Mouse (Mus musculus) T-helper 1 cell (primary cell): ENCODE measurements around the gene Smg9.

Experiments
- in situ Hi-C: fragments of 300-600 bp; cut with MboI, MseI; formaldehyde crosslinking; loops from one replicate; pipeline ENCODE4 v1.15.1; 2025; ENCODE audit warnings: high pct_unique_total_duplicates

The Smg9 gene

DNA sequence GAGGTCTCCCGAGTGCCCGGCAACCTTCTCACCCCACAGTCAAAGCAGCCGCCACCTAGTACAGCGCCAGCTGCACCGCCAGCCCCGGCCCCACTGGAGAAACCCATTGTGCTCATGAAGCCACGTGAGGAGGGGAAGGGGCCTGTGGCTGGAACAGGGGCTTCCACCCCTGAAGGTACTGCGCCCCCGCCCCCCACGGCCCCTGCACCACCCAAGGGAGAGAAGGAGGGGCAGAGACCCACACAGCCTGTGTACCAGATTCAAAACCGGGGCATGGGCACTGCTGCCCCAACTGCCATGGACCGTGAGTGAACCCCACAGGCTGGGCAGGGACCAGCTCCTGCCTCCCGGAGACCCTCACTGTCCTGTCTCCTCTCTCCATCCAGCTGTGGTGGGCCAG is 6.2 kb downstream of the Smg9 start:
- in situ Hi-C loops = loop anchor here (10.0 kb wide), 1 partner anchor 499 kb away; the partner anchor contains the start of gene Arhgef1

DNA sequence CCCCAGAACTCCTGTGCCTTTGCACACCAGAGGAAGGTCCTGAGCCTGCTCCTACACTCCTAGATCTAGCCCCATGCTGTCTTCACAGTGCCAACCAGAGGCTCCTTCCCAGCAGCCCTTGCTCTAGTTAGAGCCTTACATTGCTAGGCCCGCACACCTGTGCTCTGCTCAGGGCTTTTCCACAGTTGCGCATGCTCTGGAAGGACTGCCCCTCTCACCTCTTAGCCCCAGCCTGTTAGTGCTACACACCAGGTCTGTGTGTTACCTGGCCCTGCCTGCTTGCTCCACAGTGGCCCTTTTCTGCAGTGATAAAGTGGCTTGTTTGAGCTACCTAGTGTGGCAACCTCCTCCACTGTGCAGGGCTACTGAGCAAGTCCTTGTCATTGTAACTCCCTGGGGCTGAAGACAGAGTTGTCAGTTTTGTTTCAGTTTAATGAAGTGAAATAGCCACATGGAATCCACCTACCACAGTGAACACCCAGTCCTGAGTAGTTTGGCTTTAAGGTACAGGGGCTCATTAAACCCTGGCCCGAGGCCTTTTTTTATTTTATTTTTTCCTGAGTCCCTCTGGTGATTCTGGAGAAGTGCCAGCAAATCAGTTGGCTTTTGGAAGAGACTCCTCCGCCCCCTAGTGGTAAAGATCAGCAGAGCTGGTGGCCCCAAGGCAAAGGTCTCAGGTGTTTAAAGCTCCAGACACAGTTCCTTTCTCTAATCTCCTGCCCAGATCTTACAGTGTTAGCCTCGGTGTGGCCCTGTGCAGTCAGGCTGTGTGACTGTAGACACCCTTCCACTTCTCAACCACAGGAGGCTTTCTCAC is 7.3 kb downstream of the Smg9 start:
- in situ Hi-C loops = loop anchor here (10.0 kb wide), 1 partner anchor 498 kb away; the partner anchor contains the start of gene Arhgef1

DNA sequence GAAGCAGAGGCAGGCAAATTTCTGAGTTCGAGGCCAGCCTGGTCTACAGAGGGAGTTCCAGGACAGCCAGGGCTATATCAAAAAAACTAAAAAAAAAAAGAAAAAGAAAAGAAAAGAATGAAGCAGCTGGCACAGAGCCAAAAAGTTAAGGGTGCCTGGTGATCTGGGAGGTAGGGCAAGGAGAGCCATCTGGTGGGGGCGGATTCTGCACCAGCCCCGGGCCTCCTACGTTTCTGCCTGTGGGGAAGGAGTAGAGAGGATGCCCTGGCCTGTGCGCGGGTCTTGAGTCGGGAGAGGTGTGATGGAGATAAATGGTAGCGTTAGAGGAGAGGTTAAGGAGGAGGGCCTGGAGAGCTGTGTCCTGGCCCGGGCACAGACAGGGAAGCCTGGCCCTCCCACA is 8.8 kb downstream of the Smg9 start:
- in situ Hi-C loops = loop anchor here (10.0 kb wide), 1 partner anchor 497 kb away; the partner anchor contains the start of gene Arhgef1

DNA sequence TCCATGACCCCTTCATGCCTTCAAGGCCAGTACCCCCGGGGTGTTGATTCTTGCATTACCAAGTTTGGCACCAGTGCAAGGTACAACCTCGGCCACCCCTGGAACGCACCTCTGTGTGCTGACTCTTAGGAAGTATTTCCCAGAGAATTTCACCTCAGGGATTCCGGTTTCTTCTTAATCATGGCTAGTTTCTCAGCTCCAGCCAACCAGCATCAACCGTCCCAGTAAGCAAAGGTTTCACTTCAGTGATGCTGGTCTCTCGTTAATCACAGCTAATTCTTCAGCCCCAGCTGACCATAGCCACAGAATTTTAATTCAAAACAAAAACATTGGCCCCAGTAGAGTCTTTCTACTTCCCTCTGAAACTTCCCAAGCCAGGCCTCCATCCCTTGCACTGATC is 10.7 kb downstream of the Smg9 start:
- in situ Hi-C loops = no loop called here

DNA sequence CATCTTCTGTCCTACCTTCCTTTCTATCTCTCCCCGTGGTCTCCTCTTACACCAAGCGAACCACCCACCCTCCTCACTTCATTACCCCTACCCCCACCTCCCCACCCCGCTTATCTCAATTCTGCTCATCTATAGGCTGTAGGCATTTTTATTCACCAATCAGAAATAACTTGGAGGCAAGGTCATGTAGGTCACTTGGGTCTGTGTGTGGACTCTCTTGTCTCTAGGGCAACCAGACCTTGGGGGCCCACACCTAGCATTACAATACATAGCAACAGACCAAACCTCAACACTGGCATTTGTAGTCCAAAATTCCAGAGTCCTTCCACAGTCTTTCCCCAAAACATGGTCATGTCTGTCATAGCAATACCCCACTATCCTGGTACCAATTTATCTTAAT is 11.4 kb downstream of the Smg9 start:
- in situ Hi-C loops = no loop called here

DNA sequence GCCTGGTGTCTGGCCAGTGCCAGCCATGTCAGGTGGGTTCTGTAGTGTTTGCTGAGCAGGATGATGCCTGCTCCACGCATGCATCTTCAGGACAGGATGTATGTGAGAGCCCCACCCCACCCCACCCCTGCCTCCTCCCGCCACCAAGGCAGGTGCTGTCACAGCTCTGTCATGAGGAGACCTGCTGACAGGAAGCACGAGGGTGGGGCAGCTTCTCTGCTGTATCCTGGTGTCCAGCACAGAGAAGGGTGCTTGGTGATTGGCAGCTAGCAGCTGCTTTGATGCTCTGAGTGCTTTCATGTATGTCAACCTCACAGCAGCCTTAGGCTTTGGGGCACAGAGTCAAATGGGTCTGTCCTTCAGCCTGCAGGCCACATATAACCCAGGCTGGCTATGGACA is 14.2 kb downstream of the Smg9 start:
- in situ Hi-C loops = no loop called here

DNA sequence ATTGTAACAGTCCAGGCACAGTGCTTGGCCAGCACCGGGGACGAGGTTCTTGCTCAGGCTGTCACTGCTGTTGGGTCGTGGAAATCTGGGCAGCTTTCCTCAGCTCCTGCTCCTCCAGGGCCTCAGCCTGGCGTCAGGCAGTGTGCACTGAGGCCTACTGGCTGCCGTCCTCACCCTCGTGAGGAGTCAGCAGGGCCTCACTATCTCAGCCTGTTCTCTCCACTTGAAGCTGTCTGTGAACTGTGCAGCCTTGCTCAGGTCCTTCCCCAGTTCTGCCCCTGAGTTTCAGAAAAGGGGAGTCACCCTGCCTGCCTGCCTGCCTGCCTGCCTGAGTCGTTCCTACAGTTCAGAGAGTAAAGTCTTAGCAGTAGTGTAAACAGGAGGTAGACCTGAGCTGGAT is 15.8 kb downstream of the Smg9 start:
- in situ Hi-C loops = no loop called here

DNA sequence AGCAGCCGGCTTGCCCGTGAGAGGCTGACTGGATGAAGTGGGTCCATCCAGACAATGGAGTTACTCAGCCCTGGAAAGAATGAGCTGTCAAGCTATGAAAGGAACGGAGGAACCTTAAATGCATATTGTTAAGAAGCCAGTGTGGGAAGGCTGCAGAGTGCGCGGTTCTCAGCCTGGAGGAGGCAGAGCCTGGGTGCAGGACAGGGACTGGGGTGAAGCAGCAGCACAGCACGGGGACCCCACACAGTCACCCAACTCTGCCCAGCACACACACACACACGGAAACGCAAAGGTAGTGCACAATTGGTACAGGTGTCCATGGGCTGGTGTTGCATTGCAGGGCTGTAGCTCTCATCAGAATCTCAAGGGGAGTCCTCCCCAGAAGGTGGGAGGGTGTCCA is 20.2 kb downstream of the Smg9 start:
- in situ Hi-C loops = no loop called here

DNA sequence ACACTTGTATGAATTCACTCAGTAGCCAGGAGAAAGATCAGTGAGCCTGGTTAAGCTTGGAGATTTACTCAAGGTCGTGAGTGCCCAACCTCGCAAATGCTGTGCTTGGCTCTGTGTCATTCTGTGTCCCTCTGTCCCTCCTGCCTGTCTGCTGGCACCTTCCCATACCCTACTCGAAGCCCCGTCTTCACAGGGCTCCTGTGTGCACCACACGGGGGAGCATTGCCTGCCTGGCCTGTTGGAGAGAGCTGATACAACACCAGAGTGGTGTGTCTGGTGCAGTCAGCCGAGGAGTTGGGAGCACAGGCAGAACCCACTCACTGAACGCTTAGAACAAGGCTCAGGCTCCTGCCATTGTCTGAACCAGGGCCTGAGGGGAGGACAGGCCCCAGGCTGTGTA is 22.2 kb downstream of the Smg9 start:
- in situ Hi-C loops = loop anchor here (5.0 kb wide), 1 partner anchor 586 kb away; the partner anchor contains the start of gene Atp1a3

DNA sequence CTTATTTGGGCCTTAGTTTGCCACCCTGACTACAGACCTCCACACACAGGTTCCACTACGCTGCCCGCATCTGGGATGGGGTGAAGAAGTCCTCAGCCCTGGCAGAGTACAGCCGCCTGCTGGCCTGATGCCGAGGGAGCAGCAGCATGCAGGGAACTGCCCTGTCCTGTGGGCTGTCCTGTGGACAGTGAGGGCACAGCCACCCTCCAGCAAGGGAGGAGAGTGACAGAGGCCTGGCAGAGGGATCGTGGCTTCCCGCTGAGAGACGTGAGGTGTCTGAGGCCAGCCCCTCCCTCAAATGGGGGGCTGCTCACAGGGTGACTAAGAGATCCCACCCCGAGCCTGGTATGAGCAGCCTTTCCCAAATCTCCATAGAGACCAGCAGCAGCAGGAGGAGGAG is 22.8 kb downstream of the Smg9 start:
- in situ Hi-C loops = loop anchor here (5.0 kb wide), 1 partner anchor 585 kb away; the partner anchor contains the start of gene Atp1a3

DNA sequence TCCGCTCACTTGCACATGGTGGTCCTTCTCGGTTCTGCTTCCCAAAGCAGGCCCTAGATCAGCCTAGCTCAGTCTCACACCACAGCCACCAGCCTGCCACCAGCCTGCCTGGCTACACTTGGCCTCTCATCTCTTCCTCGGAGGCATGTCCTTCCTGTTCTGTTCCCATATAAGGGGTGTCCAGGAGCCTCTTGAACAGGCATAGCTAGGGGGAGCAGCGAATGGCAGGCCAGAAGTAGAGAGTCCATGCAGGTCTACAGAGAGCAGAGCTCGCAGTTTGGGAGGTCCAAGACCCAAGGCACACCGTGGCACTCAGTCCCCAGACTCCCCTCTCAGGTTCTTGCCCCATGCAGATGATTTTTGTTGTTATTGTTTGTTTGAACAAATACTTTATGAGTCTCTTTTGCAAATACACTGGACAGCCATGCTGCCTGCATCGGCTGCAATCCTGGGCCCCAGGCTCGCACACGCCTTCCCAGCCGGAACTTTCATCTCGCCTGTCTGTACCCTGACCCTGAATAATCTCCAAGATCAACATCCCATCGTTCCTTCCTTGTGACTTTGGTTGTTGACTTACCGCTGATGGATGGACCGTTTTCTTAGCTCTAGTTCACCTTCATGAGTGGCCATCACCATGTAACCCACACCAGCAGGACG is 23.8 kb downstream of the Smg9 start:
- in situ Hi-C loops = loop anchor here (5.0 kb wide), 1 partner anchor 584 kb away; the partner anchor contains the start of gene Atp1a3

DNA sequence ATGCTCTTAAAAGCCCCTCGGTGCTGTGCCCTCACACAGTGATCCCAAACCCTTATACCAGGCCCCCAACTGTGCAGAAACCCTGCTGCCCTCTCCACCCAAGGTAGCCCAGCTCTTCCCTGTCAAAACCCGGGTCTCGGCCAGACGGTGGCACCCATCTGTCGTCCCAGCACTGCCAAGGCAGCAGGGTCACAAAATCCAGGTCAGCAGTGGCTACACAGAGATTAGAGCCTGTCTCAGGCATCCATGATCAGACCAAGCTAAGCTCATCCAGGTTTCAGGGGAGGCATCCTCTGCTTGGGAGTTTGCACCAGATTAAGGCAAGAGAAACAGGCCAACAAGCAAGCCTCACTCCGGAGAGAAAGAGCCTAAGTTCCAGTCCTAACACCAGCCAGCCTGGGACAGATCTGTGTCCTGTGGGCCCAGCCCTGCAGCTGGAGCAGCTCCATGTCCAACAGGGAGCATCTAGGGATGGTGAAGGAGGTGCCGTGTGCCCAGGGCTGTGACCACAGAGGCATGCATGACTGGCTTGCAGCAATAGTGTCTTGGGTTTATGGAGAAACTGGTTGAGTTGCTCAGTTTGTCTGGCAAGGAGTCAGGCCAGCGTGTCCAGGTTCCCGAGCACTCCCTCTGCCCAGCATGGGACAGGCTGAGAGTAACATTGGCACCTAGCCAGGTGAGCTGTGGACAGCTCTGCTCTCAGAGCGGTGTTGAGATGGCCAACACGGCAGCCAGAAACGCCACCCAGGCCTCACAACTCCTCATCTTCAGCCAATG is 24.7 kb downstream of the Smg9 start:
- in situ Hi-C loops = loop anchor here (5.0 kb wide), 1 partner anchor 583 kb away; the partner anchor contains the start of gene Atp1a3

DNA sequence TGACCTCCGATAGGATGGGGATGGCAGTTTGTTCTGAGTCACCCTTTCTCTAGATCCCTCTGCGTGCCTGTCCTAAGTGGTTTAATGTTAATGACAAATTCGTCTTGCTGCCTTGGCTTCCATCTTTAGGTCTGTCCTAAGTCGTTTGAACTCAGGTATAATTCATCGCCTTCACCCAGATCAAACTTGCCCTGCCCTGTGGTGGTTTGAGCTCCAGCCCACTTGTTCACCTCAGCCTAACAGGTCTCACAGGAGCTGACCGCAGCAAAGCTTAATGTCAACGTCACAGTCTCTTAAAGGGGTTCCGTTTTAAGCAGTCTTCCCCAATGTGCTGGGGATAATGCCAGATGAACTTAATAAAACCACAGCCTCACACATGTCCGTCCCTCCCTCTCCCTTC is 26.5 kb downstream of the Smg9 start:
- in situ Hi-C loops = no loop called here

DNA sequence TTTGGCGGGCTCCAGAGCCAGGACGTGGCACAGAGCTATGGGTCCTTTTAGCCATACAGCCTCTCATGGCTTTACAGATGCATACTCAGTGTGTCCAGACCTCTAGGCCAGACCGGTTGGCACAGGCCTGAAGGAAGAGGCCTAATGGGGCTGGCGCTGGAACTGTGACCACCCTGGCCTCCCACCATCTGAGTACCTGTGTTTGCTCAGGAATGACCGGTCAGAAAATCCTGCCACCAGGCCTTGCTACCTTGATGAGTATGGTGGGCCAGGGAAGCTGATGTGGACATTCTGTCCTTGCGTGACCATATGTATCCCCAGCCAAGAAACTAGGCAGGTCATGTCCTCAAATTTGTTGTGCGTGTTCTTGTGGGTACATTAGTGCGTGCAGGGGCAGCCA is 27.7 kb downstream of the Smg9 start:
- in situ Hi-C loops = no loop called here

DNA sequence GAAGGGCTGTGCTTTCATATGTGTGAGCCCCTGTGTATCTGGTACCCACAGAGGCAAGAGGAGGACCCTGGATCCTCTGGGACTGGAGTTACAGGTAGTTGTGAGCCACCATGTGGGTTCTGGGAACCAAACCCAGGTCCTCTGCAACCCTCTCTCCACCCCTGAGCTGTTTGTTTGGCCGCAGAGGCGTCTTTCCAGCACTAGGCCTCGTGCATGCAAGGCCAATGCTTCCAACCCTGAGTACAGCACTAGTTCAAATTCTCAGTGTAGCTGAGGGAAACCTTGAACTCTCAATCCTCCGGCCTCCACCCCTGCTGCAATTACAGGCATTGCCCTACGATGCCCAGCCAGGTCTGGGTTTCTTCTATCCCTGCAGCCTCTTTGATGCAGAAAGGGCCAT is 29.3 kb downstream of the Smg9 start:
- in situ Hi-C loops = no loop called here

DNA sequence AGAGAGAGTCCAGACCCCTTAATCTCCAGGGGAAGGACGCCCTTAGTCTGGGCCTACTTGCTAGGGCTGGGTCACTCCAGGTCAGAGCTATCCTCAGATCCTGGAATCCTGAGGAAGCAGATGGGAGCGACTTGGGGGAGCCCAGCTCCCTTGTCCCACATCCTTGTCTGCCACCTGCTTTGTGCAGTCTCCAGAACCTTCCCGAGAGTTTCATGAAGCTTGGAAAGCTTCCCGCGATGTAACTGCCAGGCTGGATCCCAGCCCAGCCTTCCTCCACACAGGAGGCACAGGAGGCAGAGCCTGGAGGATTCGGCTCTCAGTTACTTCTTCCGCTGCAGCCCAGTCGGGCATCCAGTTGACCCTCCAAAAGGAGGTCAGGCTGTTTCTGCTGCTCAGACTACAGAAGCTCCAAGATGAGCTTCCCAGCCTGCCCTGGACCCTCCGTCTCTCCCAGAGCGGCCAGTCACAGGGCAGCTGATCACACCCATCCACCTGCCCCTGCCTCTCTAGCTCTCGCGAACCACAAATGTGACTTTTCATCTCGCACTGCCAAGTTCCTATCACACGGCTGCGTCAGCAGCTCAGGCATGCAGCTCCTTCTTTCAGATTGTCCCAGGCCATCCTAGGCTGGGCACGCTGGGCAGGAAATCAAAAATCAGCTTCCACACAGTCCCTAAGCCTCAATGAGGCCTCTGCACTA is 30.1 kb downstream of the Smg9 start:
- in situ Hi-C loops = no loop called here

DNA sequence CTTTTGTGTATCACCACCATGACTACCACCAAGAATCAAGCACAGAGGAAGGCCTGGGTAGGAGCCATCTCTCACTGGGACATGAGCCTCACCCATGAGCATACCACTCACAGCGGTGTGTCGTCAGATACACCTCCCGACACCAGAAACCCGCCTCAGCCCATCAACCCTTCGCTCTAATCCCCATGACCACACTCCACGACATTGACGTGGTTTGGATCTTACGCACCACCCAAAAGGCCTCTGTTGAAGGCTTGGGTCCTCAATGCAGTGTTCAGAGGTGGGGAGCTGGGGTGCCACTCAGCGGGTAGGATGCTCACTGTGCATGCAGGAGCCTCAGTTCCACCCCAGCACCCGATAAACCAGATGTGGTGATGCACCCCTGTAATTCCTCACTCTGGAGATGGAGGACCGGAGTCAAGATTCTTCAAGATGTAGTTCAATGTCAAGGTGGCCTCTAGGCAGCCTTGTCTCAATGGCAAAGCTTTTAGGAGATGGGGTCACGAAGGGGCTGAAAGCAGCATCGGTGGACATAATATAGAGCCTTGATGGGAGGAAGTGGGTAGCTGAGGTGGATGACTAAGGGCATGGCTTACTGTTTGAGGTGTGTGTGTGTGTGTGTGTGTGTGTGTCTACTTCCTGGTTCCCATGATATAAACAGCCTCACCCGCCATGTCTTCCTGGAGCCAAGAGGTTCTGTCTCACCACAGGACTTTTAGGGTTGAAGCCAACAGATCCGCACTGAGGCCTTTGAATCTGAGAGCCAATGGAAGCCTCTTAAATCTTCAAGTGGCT is 31.3 kb downstream of the Smg9 start:
- in situ Hi-C loops = no loop called here

DNA sequence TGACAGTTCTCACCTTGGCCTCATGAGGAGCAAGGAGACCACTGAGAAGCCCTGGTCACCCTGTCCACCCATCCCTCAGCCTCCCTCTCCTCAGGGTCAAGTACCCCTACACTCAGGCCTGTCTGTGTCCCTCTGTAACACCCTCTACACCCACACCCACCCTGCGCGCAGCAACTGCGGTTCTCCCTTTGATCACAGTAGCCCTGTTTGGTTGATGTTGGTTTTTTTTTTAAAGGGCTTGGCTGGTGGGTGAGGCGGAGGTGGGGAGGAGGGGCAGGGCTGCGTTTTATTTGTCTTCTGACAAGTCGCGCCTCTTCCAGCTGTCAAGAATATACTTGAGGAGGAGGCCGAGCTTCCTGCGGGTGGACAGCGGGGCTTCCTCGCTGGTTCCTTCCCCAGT is 32.3 kb downstream of the Smg9 start:
- in situ Hi-C loops = no loop called here

DNA sequence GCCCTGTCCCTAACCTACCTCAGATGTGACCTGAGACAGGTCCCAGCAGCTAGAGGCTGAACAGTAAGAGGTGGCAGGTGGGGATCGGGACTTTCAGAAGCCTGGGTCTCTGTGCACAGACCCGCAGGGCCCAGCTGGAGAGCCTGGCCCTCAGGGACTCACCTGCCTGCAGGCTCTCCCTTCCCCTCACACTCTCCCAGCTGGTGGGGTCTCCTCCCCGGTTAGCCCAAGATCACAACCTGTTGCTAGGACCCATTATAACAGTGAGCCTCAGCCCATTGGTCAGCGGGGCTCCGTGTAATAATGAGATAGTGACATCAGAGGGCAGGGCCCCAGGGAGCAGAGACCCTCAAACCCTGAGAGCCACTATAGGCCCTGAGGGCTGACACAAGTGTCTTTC is 35.9 kb downstream of the Smg9 start:
- in situ Hi-C loops = no loop called here

DNA sequence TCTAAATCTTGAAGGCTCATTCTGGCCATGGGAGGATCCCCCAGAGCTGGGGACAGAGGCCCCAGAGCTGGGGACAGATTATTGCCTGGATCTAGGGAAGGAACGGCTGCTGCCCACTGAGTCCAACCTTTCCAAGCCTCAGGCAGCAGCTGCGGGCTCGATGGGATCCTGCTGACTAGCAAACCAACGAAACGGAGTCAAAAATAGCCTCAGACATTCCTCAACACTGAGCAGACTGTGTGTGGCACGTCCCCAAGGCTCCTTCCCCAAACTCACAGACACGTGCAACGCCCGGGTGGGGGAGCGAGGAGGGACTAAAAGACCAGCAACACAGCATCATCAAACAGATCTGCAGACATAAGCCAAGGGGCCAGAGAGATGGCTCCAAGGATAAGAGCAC is 38.6 kb downstream of the Smg9 start:
- in situ Hi-C loops = no loop called here

DNA sequence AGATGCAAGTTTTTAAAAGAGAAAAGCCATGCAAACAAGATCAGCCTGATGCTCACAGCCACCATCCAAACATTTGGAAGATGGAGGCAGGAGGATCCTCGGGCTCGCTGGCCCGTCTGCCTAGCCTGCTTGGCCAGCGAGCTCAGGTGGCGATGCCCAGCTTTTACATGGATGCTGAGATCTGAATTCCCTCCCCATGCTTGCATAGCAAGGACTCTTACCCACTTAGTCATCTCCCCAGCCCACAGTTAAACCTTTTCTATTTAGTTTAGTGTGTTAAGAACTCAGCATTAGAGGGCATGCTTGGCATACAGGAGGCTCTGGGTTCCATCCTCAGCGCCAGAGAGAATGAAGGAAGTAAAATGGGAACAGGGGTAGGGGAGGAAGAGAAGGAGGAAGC is 39.8 kb downstream of the Smg9 start:
- in situ Hi-C loops = no loop called here
